Mouse (Mus musculus): ENCODE measurements around the gene Cidec. TPM values are rescaled to one million over a fixed set of nuclear protein-coding genes. Genes with fewer than 3 reads are reported as not detected.

Cidec gene
- total RNA-seq, 4 experiments from 2014 or later, result not detected

Small RNA genes within 50 kb of the gene (microRNA-seq; reads per million reads assigned to microRNA genes)
- gene Gm24387, result 0 reads per million in 2 experiments

Other genes with a start within 250 kb of the Cidec start
- 10 to 100 TPM; 80.5 to 86.0 (median 81.1) TPM for gene Lhfpl4, start 240.4 kb downstream of the Cidec start, total RNA-seq (2022)
- gene Mtmr14, start 197.9 kb downstream of the Cidec start, total RNA-seq (2022), result 10 to 100 TPM; 14.5 to 22.9 (median 16.4) TPM
- 10 to 100 TPM; 66.7 to 78.5 (median 72.0) TPM for gene Cpne9, start 153.5 kb downstream of the Cidec start, total RNA-seq (2022)
- 10 to 100 TPM; 30.0 to 32.9 (median 31.5) TPM for gene Brpf1, start 128.6 kb downstream of the Cidec start, total RNA-seq (2022)
- 1 to 10 TPM; 7.5 to 9.3 (median 8.4) TPM for gene Ogg1, start 108.8 kb downstream of the Cidec start, total RNA-seq (2022)
- 100 to 1,000 TPM in 3 of 4 experiments, 10 to 100 TPM in 1; 82.6 to 107 (median 104) TPM for gene Camk1, start 91.8 kb downstream of the Cidec start, total RNA-seq (2022)
- 10 to 100 TPM; 47.4 to 50.1 (median 47.8) TPM for gene Tada3, start 57.9 kb downstream of the Cidec start, total RNA-seq (2022)
- gene Arpc4, start 57.6 kb downstream of the Cidec start, total RNA-seq (2022), result 100 to 1,000 TPM; 246 to 271 (median 263) TPM
- gene Ttll3, start 46.5 kb downstream of the Cidec start, total RNA-seq (2022), result 10 to 100 TPM in 3 of 4 experiments, 1 to 10 TPM in 1; 8.6 to 13.9 (median 11.8) TPM
- 10 to 100 TPM; 16.0 to 22.1 (median 18.1) TPM for gene Rpusd3, start 16.4 kb downstream of the Cidec start, total RNA-seq (2022)
- 10 to 100 TPM; 34.5 to 43.5 (median 39.4) TPM for gene Jagn1, start 6.8 kb upstream of the Cidec start, total RNA-seq (2022)
- gene Il17re, start 22.7 kb upstream of the Cidec start, total RNA-seq (2022), result under 1 TPM; 0.24 to 0.74 (median 0.58) TPM
- gene Il17rc, start 35.7 kb upstream of the Cidec start, total RNA-seq (2022), result 1 to 10 TPM; 5.2 to 8.3 (median 5.6) TPM
- gene Creld1, start 47.5 kb upstream of the Cidec start, total RNA-seq (2022), result 100 to 1,000 TPM in 3 of 4 experiments, 10 to 100 TPM in 1; 99.3 to 110 (median 105) TPM
- gene Prrt3, start 66.2 kb upstream of the Cidec start, total RNA-seq (2022), result 10 to 100 TPM; 49.5 to 55.2 (median 53.5) TPM
- gene Emc3, start 95.9 kb upstream of the Cidec start, total RNA-seq (2022), result 10 to 100 TPM; 67.2 to 73.2 (median 69.3) TPM
- gene Fancd2, start 95.9 kb upstream of the Cidec start, total RNA-seq (2022), result 1 to 10 TPM; 1.7 to 3.3 (median 2.5) TPM
- under 1 TPM in 1 of 4 experiments, not detected in 3; 0.36 TPM for gene Fancd2os, start 165.0 kb upstream of the Cidec start, total RNA-seq (2022)
- 100 to 1,000 TPM; 217 to 234 (median 227) TPM for gene Brk1, start 169.0 kb upstream of the Cidec start, total RNA-seq (2022)
- gene Vhl, start 188.2 kb upstream of the Cidec start, total RNA-seq (2022), result 10 to 100 TPM; 38.6 to 49.8 (median 41.2) TPM
- 10 to 100 TPM; 20.9 to 28.8 (median 24.0) TPM for gene Irak2, start 202.7 kb upstream of the Cidec start, total RNA-seq (2022)